Mouse (Mus musculus): ENCODE results near the gene Kctd11. TPM values are rescaled to one million over a fixed set of nuclear protein-coding genes. Genes with fewer than 3 reads are reported as not detected.
A peak's percentile ranks its signal among the peaks of the same experiment; 100 is the strongest.
"Not testable (repeated sequence)": the region's sequence is repeated elsewhere in the genome, so short reads cannot be mapped to it uniquely, and the experiment has no call there.

Gene Kctd11
- polyA plus RNA-seq, 1 experiment from 2014 or later = 1.0 TPM

DNA sequence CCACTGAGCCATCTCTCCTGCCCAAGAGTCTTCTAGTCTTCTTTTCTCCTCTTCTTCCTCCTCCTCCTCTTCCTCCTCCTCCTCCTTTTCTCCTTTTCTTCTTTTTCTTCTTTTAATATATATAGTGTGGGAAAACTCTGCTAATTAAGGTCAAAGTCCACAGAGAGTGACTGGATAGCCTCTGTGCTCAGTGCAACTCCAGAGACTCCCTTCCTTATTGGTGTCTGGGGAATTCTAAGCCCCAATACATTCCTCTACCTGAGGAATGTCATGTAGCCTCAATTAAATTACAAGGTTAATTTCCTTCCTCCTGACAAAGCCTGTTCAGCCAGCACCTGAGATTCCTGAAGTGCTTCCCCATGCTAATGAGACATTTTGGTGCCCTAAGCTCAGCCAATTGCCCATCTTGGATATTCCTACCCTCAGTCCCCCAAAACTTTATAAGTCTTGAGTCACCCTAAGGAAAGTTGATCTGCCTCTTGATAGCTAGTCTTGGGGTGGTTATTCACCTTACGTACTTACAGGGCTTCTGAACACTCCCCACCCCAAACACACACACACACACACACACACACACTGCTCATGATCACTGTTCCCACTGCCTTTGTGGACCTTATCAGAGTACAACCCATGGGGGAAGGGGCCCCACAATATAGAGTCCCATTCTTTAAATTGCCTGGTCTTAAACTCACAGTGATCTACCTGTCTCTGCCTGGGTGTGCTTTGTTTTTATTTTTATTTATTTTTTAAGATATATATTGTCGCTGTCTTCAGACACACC, 10.7 kb downstream of the Kctd11 start:
- ATAC-seq (ENCODE audit: low FRiP score, low TSS enrichment) = no peak
- WGBS = 96% methylated on average over 2 of the region's 2 CpGs

GRCm38 (mm10) chr11:69867335-69867734, 13.9 kb downstream of the Kctd11 start:
- DNase-seq = no peak
- no peaks in the 10 kb centered on the region for H3K9me3 ChIP-seq (ENCODE audit: control insufficient read depth, low read length)
- H3K27me3 ChIP-seq (ENCODE audit: control insufficient read depth, insufficient read depth, low read length) = no peaks in the 10 kb centered on the region
- no peak for ATAC-seq (ENCODE audit: low FRiP score, low TSS enrichment)
- no peak overlapping the region for H3K4me2 ChIP-seq (ENCODE audit: low read length)
- no peaks in the 10 kb centered on the region for H3K4me1 ChIP-seq (ENCODE audit: control insufficient read depth, insufficient read depth, low read length)
- no peak overlapping the region for H3K4me3 ChIP-seq (replicated peaks; ENCODE audit: low read depth, low read length)
- 71% methylated on average over 9 of the region's 9 CpGs for WGBS
- H3K27ac ChIP-seq (replicated peaks; ENCODE audit: low read depth, low read length) = no peak overlapping the region
- no peak overlapping the region for H3K9ac ChIP-seq (replicated peaks; ENCODE audit: low read length)
- no peaks in the 10 kb centered on the region for H3K36me3 ChIP-seq (ENCODE audit: control insufficient read depth, insufficient read depth, low read length)

More for the DNA sequence above, 10.7 kb downstream of the Kctd11 start:
- Histone ChIP-seq H3K4me2 (ENCODE audit: low read length) (no peak overlapping the region), H3K9me3 (ENCODE audit: control insufficient read depth, low read length) (no peaks in the 10 kb centered on the region), H3K36me3 (ENCODE audit: control insufficient read depth, insufficient read depth, low read length) (no peaks in the 10 kb centered on the region), H3K9ac (replicated peaks; ENCODE audit: low read length) (no peak overlapping the region), H3K27ac (replicated peaks; ENCODE audit: low read depth, low read length) (no peak overlapping the region), H3K27me3 (ENCODE audit: control insufficient read depth, insufficient read depth, low read length) (no peaks in the 10 kb centered on the region), H3K4me1 (ENCODE audit: control insufficient read depth, insufficient read depth, low read length) (no peaks in the 10 kb centered on the region), H3K4me3 (replicated peaks; ENCODE audit: low read depth, low read length) (no peak overlapping the region)
- DNase-seq = no peak

- Histone ChIP-seq H3K4me1 (ENCODE audit: control insufficient read depth, insufficient read depth, low read length) (no peaks in the 10 kb centered on the region), H3K9me3 (ENCODE audit: control insufficient read depth, low read length) (no peaks in the 10 kb centered on the region), H3K9ac (replicated peaks; ENCODE audit: low read length) (no peak overlapping the region), H3K27ac (replicated peaks; ENCODE audit: low read depth, low read length) (no peak overlapping the region), H3K27me3 (ENCODE audit: control insufficient read depth, insufficient read depth, low read length) (no peaks in the 10 kb centered on the region), H3K36me3 (ENCODE audit: control insufficient read depth, insufficient read depth, low read length) (no peaks in the 10 kb centered on the region), H3K4me2 (ENCODE audit: low read length) (no peak overlapping the region), H3K4me3 (replicated peaks; ENCODE audit: low read depth, low read length) (no peak overlapping the region)
- WGBS = 79% methylated on average over 9 of the region's 9 CpGs
- ATAC-seq (ENCODE audit: low FRiP score, low TSS enrichment) = no peak
- DNase-seq = no peak
Measured at GRCm38 (mm10) chr11:69865561-69865960, 15.6 kb downstream of the Kctd11 start.

- H3K9ac ChIP-seq (replicated peaks; ENCODE audit: low read length) = no peak overlapping the region
Measured at GRCm38 (mm10) chr11:69864138-69864860, 16.9 kb downstream of the Kctd11 start.

GRCm38 (mm10) chr11:69863729-69864128, 17.5 kb downstream of the Kctd11 start:
- 85% methylated on average over 3 of the region's 3 CpGs for WGBS
- not testable (repeated sequence) for H3K9me3 ChIP-seq (ENCODE audit: control insufficient read depth, low read length); H3K4me1 ChIP-seq (ENCODE audit: control insufficient read depth, insufficient read depth, low read length); DNase-seq; H3K4me2 ChIP-seq (ENCODE audit: low read length); H3K27me3 ChIP-seq (ENCODE audit: control insufficient read depth, insufficient read depth, low read length); ATAC-seq (ENCODE audit: low FRiP score, low TSS enrichment); H3K4me3 ChIP-seq (replicated peaks; ENCODE audit: low read depth, low read length); H3K9ac ChIP-seq (replicated peaks; ENCODE audit: low read length); H3K27ac ChIP-seq (replicated peaks; ENCODE audit: low read depth, low read length); H3K36me3 ChIP-seq (ENCODE audit: control insufficient read depth, insufficient read depth, low read length)

More at GRCm38 (mm10) chr11:69864138-69864860, 16.9 kb downstream of the Kctd11 start:
- H3K27ac ChIP-seq (replicated peaks; ENCODE audit: low read depth, low read length) = no peak overlapping the region
- 57% methylated on average over 8 of the region's 8 CpGs for WGBS
- no peak overlapping the region for H3K4me2 ChIP-seq (ENCODE audit: low read length)
- DNase-seq = no peak
- no peaks in the 10 kb centered on the region for H3K27me3 ChIP-seq (ENCODE audit: control insufficient read depth, insufficient read depth, low read length)
- no peaks in the 10 kb centered on the region for H3K36me3 ChIP-seq (ENCODE audit: control insufficient read depth, insufficient read depth, low read length)
- H3K4me1 ChIP-seq (ENCODE audit: control insufficient read depth, insufficient read depth, low read length) = no peaks in the 10 kb centered on the region
- ATAC-seq (ENCODE audit: low FRiP score, low TSS enrichment) = no peak
- no peaks in the 10 kb centered on the region for H3K9me3 ChIP-seq (ENCODE audit: control insufficient read depth, low read length)
- H3K4me3 ChIP-seq (replicated peaks; ENCODE audit: low read depth, low read length) = no peak overlapping the region

- Histone ChIP-seq H3K9me3 (ENCODE audit: control insufficient read depth, low read length) (no peaks in the 10 kb centered on the region), H3K36me3 (ENCODE audit: control insufficient read depth, insufficient read depth, low read length) (no peaks in the 10 kb centered on the region), H3K27me3 (ENCODE audit: control insufficient read depth, insufficient read depth, low read length) (peaks cover 13% of the 10 kb centered on the region), H3K4me3 (replicated peaks; ENCODE audit: low read depth, low read length) (no peak within 1 kb of the TSS), H3K27ac (replicated peaks; ENCODE audit: low read depth, low read length) (no peak within 1 kb of the TSS), H3K9ac (replicated peaks; ENCODE audit: low read length) (no peak within 1 kb of the TSS; the same call in 1 of the 2 replicates), H3K4me1 (ENCODE audit: control insufficient read depth, insufficient read depth, low read length) (no peaks in the 10 kb centered on the region), H3K4me2 (ENCODE audit: low read length) (no peak within 1 kb of the TSS)
- DNase-seq = no peak
- 24% methylated on average over 30 of the region's 30 CpGs for WGBS
- ATAC-seq (ENCODE audit: low FRiP score, low TSS enrichment) = no peak
Measured at GRCm38 (mm10) chr11:69858113-69858998, 22.9 kb downstream of the Kctd11 start, which contains the start of gene Tnk1. TSS of gene Tnk1 (minus strand) at chr11:69858730.

DNA sequence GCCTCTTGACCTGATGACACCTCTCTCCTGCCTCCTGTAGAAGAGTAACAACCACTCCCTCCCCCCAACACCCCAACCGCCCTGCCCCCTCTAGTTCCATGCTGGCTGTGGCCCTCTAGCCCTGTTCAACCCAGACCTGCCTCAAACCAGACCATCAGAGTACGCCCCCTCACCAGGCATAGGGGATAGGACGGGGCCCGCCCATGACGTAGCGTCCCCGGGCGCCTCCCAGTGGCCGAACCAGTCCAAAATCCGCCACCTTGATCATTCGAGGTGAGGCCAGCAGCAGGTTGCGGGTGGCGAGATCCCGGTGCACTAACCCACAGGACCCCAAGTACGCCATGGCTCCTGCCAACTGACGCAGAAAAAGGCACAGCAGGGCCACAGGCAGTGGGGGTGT, 25.9 kb downstream of the Kctd11 start:
- H3K9me3 ChIP-seq (ENCODE audit: control insufficient read depth, low read length) = no peaks in the 10 kb centered on the region
- H3K36me3 ChIP-seq (ENCODE audit: control insufficient read depth, insufficient read depth, low read length) = peaks cover 21% of the 10 kb centered on the region
- H3K4me2 ChIP-seq (ENCODE audit: low read length) = no peak overlapping the region
- peaks cover 13% of the 10 kb centered on the region for H3K27me3 ChIP-seq (ENCODE audit: control insufficient read depth, insufficient read depth, low read length)
- 17% methylated on average over 16 of the region's 16 CpGs for WGBS
- DNase-seq = peak; percentile 58
- H3K4me1 ChIP-seq (ENCODE audit: control insufficient read depth, insufficient read depth, low read length) = no peaks in the 10 kb centered on the region
- no peak overlapping the region for H3K9ac ChIP-seq (replicated peaks; ENCODE audit: low read length)
- no peak overlapping the region for H3K27ac ChIP-seq (replicated peaks; ENCODE audit: low read depth, low read length)
- no peak; the same call in 1 of the 2 replicates for ATAC-seq (ENCODE audit: low FRiP score, low TSS enrichment)
- H3K4me3 ChIP-seq (replicated peaks; ENCODE audit: low read depth, low read length) = no peak overlapping the region

DNA sequence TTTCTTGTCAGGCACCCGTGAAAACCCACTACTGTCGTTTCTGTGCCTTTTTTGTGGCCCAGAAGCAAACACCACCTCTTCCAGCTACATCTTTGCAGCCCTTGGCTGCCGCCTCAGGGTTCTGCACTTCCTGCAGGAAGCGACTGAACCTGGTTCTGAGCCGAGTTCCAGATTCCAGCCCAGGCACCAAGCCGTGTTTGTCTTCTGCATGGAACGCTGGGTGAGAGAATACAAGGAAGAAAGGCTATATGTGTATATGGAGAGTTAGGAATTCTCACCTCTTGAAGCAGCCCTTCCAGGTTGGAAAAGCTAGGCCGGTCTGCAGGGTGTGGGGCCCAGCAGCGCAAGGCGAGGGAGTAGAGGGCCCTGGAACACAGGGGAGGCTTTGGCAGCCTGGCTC, 26.5 kb downstream of the Kctd11 start:
- Histone ChIP-seq H3K36me3 (ENCODE audit: control insufficient read depth, insufficient read depth, low read length) (peaks cover 28% of the 10 kb centered on the region), H3K9me3 (ENCODE audit: control insufficient read depth, low read length) (no peaks in the 10 kb centered on the region), H3K4me3 (replicated peaks; ENCODE audit: low read depth, low read length) (no peak overlapping the region), H3K4me1 (ENCODE audit: control insufficient read depth, insufficient read depth, low read length) (no peaks in the 10 kb centered on the region), H3K27me3 (ENCODE audit: control insufficient read depth, insufficient read depth, low read length) (peaks cover 13% of the 10 kb centered on the region), H3K4me2 (ENCODE audit: low read length) (no peak overlapping the region), H3K9ac (replicated peaks; ENCODE audit: low read length) (no peak overlapping the region), H3K27ac (replicated peaks; ENCODE audit: low read depth, low read length) (no peak overlapping the region)
- no peak for ATAC-seq (ENCODE audit: low FRiP score, low TSS enrichment)
- DNase-seq = no peak
- WGBS = 91% methylated on average over 10 of the region's 10 CpGs
